Mouse (Mus musculus): Measurements from ENCODE around the gene 1700029H14Rik. TPM values are rescaled to one million over a fixed set of nuclear protein-coding genes. Genes with fewer than 3 reads are reported as not detected.

The 1700029H14Rik gene
- polyA plus RNA-seq, 1 experiment: 0.18 TPM

DNA sequence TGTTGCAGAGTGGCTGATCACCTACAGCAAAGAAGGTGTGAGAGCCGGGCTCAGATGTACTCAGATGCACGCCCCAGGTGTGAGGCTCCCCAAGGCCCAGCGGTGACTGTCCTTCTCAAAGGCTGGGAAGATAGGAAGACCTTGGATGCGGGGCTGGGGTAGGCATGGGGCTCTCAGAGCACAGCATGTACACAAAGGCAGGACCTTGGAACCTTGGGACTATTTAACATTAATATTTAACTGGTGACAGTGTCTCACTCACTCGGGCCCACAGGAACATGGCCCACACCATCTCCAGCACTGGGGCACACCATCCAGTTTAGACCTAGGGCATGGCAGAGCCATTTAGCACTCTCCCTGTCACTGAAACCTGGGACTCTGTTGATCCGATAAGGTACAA, 15.6 kb upstream of the 1700029H14Rik start:
- 95% methylated on average over 6 of the region's 6 CpGs for WGBS
- no peaks in the 10 kb centered on the region for H3K27me3 ChIP-seq (ENCODE audit: control insufficient read depth, insufficient read depth, low read length)

DNA sequence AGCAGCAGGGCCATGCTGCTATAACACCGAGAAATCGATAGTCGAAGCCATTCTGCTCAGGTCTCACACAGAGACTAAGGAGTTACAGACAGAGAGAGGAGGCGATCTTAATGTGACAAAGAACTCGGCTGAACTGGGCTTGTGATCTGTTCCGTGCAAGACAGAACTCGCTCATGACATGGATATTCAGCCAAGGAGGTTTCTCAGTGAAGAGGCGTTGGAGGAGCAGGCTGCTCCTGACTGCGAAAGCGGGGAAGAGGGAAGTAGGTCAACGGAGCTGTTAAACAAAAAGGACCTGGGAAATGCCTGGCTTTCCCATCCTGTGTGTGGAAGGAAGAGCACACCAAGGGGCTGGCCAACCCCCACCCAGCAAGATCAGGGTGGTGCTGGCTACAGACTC, 9.7 kb upstream of the 1700029H14Rik start:
- Histone ChIP-seq H3K4me1 (ENCODE audit: control insufficient read depth, insufficient read depth, low read length) (no peaks in the 10 kb centered on the region), H3K27me3 (ENCODE audit: control insufficient read depth, insufficient read depth, low read length) (no peaks in the 10 kb centered on the region), H3K4me3 (replicated peaks; ENCODE audit: insufficient read depth, low read depth, low read length) (no peak overlapping the region), H3K27ac (ENCODE audit: insufficient read depth, low read length) (no peak overlapping the region)
- TF ChIP-seq POLR2A (IDR thresholded peaks at IDR 0.05; ENCODE audit: borderline replicate concordance, insufficient read depth, low read length) (no peak), CTCF (IDR thresholded peaks at IDR 0.05; ENCODE audit: borderline replicate concordance, insufficient read depth, low read depth, low read length) (no peak)
- DNase-seq: no peak
- WGBS: 89% methylated on average over 11 of the region's 11 CpGs

More for the DNA sequence above, 15.6 kb upstream of the 1700029H14Rik start:
- no peak overlapping the region for H3K4me3 ChIP-seq (replicated peaks; ENCODE audit: insufficient read depth, low read depth, low read length)
- no peak overlapping the region for H3K27ac ChIP-seq (ENCODE audit: insufficient read depth, low read length)
- H3K4me1 ChIP-seq (ENCODE audit: control insufficient read depth, insufficient read depth, low read length): peaks cover 8% of the 10 kb centered on the region; the same call in 1 of the 2 replicates
- TF ChIP-seq POLR2A (IDR thresholded peaks at IDR 0.05; ENCODE audit: borderline replicate concordance, insufficient read depth, low read length) (no peak), CTCF (IDR thresholded peaks at IDR 0.05; ENCODE audit: borderline replicate concordance, insufficient read depth, low read depth, low read length) (no peak)
- DNase-seq: no peak

DNA sequence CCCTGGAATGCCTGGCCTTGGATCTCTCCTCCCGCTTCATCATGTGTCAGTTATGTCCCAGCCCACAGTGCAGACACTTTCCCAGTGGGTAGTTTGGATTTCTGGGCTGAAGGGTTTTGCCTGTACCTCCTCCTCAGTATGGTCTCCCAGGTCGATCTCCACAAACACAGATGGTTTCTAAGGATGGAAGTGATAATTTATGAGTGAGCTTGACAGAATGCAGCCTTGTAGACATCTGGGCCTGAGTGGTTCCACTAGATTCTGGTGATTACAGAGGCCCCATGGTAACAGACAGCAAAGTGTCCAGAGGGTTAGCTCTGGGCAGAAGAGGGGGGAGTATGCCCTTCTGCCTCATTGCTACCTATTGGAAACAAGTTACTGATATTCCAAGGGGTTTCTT, 4.7 kb downstream of the 1700029H14Rik start:
- no peak overlapping the region for H3K4me3 ChIP-seq (replicated peaks; ENCODE audit: insufficient read depth, low read depth, low read length)
- 73% methylated on average over 2 of the region's 2 CpGs for WGBS
- H3K4me1 ChIP-seq (ENCODE audit: control insufficient read depth, insufficient read depth, low read length): no peaks in the 10 kb centered on the region
- DNase-seq: no peak
- no peaks in the 10 kb centered on the region for H3K27me3 ChIP-seq (ENCODE audit: control insufficient read depth, insufficient read depth, low read length)
- H3K27ac ChIP-seq (ENCODE audit: insufficient read depth, low read length): no peak overlapping the region
- TF ChIP-seq POLR2A (IDR thresholded peaks at IDR 0.05; ENCODE audit: borderline replicate concordance, insufficient read depth, low read length) (no peak), CTCF (IDR thresholded peaks at IDR 0.05; ENCODE audit: borderline replicate concordance, insufficient read depth, low read depth, low read length) (no peak)

DNA sequence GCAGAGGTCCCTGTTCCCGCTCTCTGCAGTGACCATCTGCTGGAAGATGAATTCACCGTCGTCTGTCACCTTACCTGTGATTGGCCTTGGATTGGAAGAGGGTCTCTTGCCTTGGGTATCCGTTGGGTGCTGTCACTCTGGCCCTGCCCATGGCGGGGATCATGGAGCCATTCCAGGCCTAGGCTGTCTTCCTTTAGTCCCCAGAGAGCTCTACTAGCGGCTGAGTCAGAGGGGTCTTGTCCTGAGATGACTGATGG, 10.8 kb downstream of the 1700029H14Rik start:
- no peaks in the 10 kb centered on the region for H3K27me3 ChIP-seq (ENCODE audit: control insufficient read depth, insufficient read depth, low read length)
- WGBS: 87% methylated on average over 6 of the region's 6 CpGs
- H3K4me3 ChIP-seq (replicated peaks; ENCODE audit: insufficient read depth, low read depth, low read length): no peak overlapping the region
- DNase-seq: no peak
- H3K27ac ChIP-seq (ENCODE audit: insufficient read depth, low read length): no peak overlapping the region
- TF ChIP-seq POLR2A (IDR thresholded peaks at IDR 0.05; ENCODE audit: borderline replicate concordance, insufficient read depth, low read length) (no peak), CTCF (IDR thresholded peaks at IDR 0.05; ENCODE audit: borderline replicate concordance, insufficient read depth, low read depth, low read length) (no peak)
- H3K4me1 ChIP-seq (ENCODE audit: control insufficient read depth, insufficient read depth, low read length): peaks cover 17% of the 10 kb centered on the region

DNA sequence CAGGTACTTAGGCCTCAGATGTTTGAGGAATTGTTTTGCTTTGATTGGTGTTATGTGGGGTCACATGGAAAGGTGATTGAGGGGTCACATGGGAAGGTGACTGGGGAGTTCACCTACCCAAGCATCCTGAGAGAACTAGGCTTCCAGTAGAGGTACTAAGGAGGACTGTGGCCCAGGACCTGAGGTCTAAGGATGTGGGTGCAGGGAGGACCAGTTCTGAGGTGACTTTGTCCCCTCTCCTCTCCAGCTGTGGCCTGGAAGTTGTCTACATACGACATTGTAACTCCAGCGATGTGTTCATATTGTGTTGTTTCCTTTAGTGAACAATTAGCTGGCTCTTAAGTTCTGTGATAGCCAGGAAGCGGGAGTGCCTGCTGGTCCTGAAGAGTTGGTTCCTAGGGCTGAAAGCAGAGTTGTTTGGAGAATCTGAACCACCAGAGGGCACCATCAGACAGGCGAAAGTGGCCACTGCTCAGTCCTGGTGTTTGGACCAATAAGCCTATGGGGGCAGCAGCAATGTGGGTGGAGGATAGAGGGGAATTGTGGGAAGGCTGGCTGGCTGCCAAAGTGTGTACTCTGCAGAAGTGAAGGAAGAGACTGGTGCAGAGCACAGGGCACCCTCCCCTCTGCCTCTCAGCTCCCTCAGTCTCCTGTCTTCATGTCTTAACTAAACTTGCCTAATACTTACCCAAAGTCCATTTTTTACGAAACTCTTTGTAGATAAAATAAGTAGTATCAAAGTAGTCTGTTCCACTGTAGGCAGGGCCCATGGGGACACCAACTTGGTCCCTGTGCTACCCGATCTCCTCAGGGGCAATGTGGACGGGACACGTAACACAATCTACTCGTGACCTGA, 11.3 kb downstream of the 1700029H14Rik start:
- WGBS: 63% methylated on average over 9 of the region's 9 CpGs
- H3K4me3 ChIP-seq (replicated peaks; ENCODE audit: insufficient read depth, low read depth, low read length): no peak overlapping the region
- H3K4me1 ChIP-seq (ENCODE audit: control insufficient read depth, insufficient read depth, low read length): peaks cover 17% of the 10 kb centered on the region
- H3K27ac ChIP-seq (ENCODE audit: insufficient read depth, low read length): no peak overlapping the region
- peak; percentile 84 to 85 for DNase-seq
- TF ChIP-seq CTCF (IDR thresholded peaks at IDR 0.05; ENCODE audit: borderline replicate concordance, insufficient read depth, low read depth, low read length): peak; percentile 98
- no peak for TF ChIP-seq POLR2A (IDR thresholded peaks at IDR 0.05; ENCODE audit: borderline replicate concordance, insufficient read depth, low read length)
- no peaks in the 10 kb centered on the region for H3K27me3 ChIP-seq (ENCODE audit: control insufficient read depth, insufficient read depth, low read length)

DNA sequence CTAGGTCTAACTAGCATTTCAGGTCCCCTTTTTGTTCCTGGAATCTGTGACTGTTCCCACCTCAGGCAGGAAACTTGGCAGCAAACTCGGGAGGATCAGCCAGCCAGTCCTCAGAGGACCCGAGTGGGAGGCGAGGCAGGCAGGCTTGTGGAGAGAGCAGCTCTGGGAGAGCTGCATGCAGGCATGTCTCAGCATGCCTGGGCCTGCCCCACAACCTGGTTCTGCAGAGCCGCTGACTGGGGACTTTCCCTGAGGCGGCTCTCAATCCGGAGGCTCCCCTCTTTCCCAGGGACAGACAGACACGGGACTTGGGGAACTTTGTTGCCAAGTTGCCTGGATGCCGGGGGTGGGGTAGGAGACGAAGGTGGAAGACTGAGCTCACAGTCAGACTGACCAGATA, 13.4 kb downstream of the 1700029H14Rik start:
- Histone ChIP-seq H3K27ac (ENCODE audit: insufficient read depth, low read length) (no peak overlapping the region), H3K4me1 (ENCODE audit: control insufficient read depth, insufficient read depth, low read length) (peaks cover 17% of the 10 kb centered on the region), H3K27me3 (ENCODE audit: control insufficient read depth, insufficient read depth, low read length) (no peaks in the 10 kb centered on the region), H3K4me3 (replicated peaks; ENCODE audit: insufficient read depth, low read depth, low read length) (no peak overlapping the region)
- 11% methylated on average over 9 of the region's 9 CpGs for WGBS
- TF ChIP-seq POLR2A (IDR thresholded peaks at IDR 0.05; ENCODE audit: borderline replicate concordance, insufficient read depth, low read length): no peak
- no peak for TF ChIP-seq CTCF (IDR thresholded peaks at IDR 0.05; ENCODE audit: borderline replicate concordance, insufficient read depth, low read depth, low read length)
- DNase-seq: peak; percentile 42 to 52

DNA sequence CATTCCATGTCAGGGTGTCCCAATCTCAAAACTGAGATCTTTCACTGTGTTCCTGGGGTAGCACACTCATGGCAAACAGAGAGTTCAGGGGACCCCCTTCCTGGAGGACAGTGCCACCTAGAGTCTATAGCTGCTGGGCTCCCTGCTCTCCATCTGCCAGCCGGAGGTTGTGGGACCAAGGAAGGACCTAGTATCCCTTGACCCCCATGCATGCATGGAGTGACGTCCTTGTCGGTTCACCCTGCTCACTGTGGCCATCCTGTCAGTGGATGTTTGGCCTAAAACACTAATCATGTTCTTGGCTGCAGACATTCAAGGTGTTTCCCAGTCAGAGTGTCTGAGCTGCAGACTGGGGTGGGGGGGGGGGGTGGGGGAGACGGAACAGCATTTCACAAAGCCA, 14.0 kb downstream of the 1700029H14Rik start:
- peak; percentile 48 to 52 for DNase-seq

DNA sequence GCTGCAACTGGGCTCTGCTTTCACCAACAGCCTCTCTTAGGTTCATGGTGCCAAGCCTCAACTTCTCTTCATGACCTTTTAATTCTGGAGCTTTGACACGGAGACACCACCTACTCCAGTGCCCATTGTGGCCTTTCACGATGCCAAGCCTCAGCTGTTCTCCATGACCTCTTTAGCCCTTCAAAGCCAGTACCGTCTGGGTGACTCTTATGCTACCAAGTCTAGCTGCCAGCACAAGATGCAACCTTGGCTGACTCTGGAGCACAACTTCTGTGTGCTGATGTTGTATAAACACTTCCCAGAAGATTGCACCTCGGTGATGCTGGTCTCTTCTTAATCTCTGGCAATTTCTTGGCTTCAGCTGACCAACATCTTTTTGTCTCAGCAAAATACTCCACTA, 15.8 kb downstream of the 1700029H14Rik start:
- Histone ChIP-seq H3K4me1 (ENCODE audit: control insufficient read depth, insufficient read depth, low read length) (peaks cover 16% of the 10 kb centered on the region), H3K27ac (ENCODE audit: insufficient read depth, low read length) (no peak overlapping the region), H3K4me3 (replicated peaks; ENCODE audit: insufficient read depth, low read depth, low read length) (no peak overlapping the region), H3K27me3 (ENCODE audit: control insufficient read depth, insufficient read depth, low read length) (no peaks in the 10 kb centered on the region)
- TF ChIP-seq CTCF (IDR thresholded peaks at IDR 0.05; ENCODE audit: borderline replicate concordance, insufficient read depth, low read depth, low read length) (no peak), POLR2A (IDR thresholded peaks at IDR 0.05; ENCODE audit: borderline replicate concordance, insufficient read depth, low read length) (no peak)
- 78% methylated on average over 4 of the region's 4 CpGs for WGBS
- no peak for DNase-seq

More for the DNA sequence above, 14.0 kb downstream of the 1700029H14Rik start:
- 20% methylated on average over 4 of the region's 4 CpGs for WGBS
- TF ChIP-seq CTCF (IDR thresholded peaks at IDR 0.05; ENCODE audit: borderline replicate concordance, insufficient read depth, low read depth, low read length): peak; percentile 77
- TF ChIP-seq POLR2A (IDR thresholded peaks at IDR 0.05; ENCODE audit: borderline replicate concordance, insufficient read depth, low read length): no peak
- Histone ChIP-seq H3K4me1 (ENCODE audit: control insufficient read depth, insufficient read depth, low read length) (peaks cover 17% of the 10 kb centered on the region), H3K27ac (ENCODE audit: insufficient read depth, low read length) (no peak overlapping the region), H3K27me3 (ENCODE audit: control insufficient read depth, insufficient read depth, low read length) (no peaks in the 10 kb centered on the region), H3K4me3 (replicated peaks; ENCODE audit: insufficient read depth, low read depth, low read length) (no peak overlapping the region)

Measured in cerebellum, adult 2 months (tissue).